Mouse (Mus musculus): ENCODE measurements around the gene Hspa1a. TPM values are rescaled to one million over a fixed set of nuclear protein-coding genes. Genes with fewer than 3 reads are reported as not detected.

Gene Hspa1a
- polyA plus RNA-seq (2012; rRNA removed), result 4.1 and 5.8 TPM in 2 replicates

DNA sequence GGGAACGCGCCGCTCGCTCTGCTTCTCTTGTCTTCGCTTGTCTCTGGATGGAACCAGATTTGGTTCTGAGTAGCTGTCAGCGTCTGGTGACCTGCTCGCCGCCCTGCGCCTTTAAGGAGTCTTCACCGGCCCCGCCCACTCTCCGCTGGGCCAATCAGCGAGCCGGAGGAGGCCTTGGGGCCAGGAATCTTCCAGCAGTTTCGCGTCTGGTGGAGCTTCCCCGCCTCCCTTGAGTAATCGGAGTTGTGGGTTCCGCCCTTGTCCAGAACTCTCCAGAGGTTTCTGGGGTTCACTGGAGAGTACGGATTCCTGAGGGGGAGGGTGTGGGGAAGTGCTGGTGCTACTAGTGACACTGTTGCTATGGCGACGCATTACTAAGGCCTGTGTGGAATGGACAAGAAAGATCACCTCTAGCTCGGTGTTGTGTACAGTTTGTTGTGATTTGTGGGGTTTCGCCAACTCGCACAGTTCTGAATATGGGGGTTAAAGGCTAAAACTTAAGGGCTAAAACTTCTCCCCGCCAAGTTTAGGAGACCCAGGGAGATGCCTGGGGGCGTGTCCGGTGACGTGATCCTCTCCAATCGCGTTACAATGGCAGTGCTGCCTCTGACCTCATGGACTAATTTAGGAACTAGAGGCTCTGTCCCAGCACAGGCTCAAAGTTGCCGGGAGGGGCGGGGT is at the start of gene Hspa1a, which contains the start of gene Hspa1l:
Hspa1a (minus strand) TSS at position 88 of the 681 bp plus-strand sequence.
Hspa1l (plus strand) TSS at position 635 of the 681 bp plus-strand sequence.

DNA sequence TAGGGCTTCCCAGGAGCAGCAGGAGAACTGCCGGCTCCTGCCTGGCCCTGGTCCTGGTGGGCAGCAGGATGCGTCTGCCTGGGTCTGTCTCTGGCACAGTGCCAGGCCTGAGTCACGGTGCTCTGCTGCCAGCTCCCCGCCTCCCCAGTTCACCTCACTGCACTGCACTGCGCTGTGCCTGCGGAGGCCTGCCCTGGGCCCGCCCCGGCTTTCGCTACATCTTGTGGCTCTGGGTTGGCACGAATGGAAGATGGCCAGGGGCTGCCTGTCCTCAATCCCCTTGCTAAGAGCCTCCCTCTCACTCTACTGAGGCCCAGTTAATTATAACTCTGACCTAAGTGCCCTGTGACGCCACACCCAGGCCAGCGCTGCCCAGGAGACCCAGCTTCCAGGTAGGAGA is 44.4 kb upstream of the Hspa1a start, which contains the start of gene Vwa7:
Vwa7 (plus strand) TSS at position 204 of the 400 bp plus-strand sequence.

DNA sequence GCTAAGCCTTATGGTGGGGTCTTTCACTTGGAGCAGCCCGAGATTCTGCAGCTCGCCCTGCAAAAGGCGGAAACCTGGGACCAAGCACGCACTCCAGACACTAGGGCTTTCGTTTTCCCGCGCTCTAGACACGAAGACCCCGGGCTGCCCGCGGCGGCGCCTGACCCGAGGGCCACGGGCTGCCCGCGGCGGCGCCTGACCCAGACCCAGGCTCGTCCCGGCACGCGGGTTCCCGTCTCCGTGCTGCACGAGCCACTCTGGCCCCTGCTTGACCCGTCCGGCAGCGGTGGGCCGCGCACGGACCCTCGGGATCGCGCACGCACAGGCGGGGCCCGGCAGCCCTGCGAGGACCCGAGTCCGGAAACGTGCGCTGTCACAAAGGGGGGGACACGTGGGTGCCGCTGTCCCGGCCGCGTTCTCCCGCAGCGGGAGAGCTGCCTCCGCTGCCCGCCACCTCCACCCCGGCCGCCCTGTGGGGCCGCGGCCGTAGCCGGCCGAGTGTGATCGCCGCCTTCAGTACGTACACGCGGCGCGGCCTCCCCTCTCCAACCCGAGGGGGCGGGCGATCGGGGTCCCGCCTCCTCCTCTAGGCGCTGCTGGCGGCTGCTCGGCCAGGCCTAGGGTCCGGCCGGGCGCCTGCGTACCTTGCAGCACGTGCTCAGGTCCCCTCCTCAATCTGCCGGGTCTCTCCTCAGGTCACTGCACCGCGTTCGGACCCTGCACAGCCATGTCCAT is 28.9 kb upstream of the Hspa1a start, which contains the start of gene Vars:
Vars (plus strand) TSS at position 271 of the 735 bp plus-strand sequence.

DNA sequence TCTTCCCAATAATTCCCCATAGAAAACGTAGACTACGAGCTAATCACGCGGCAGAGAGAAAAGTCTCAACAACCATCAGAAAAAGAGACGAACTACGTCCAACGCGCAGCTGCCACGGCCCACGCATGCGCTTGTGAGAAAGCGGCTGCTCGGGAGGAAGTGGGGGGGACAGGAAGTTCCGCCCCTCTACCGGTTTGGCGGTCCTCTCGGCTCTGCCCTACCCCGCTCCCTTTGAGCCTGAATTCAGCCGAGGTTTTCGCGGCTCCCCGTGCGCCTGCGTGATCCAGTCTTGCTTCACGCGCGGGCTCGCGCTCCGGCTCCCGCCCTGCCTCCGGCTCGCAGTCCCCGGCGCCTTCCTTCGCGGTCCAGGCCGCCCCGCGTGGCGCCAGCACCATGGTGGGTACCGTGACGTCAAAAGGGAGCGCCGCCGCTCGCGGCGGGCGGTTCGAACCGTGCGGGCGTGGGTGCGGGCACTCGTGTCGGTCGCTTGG is 9.8 kb upstream of the Hspa1a start, which contains the start of gene Lsm2:
Lsm2 (plus strand) TSS at position 173 of the 491 bp plus-strand sequence.

DNA sequence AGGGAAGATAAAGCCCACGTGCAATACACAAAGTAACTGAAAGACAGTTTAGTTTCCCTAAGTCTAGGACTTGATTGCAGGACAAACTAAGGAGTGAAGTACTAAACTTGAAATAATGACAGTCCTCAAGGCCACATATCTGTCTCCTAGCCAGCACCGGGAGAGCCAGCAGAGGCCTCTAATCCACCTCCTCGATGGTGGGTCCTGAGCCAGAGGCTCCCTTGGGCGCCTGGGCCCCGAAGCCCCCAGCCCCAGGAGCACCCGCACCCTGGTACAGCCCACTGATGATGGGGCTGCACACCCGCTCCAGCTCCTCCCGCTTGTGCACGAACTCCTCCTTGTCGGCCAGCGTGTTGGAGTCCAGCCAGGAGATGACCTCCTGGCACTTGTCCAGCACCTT is 2.1 kb downstream of the Hspa1a start, which contains the start of gene Gm20481:
Gm20481 (plus strand) TSS at position 91 of the 400 bp plus-strand sequence.

DNA sequence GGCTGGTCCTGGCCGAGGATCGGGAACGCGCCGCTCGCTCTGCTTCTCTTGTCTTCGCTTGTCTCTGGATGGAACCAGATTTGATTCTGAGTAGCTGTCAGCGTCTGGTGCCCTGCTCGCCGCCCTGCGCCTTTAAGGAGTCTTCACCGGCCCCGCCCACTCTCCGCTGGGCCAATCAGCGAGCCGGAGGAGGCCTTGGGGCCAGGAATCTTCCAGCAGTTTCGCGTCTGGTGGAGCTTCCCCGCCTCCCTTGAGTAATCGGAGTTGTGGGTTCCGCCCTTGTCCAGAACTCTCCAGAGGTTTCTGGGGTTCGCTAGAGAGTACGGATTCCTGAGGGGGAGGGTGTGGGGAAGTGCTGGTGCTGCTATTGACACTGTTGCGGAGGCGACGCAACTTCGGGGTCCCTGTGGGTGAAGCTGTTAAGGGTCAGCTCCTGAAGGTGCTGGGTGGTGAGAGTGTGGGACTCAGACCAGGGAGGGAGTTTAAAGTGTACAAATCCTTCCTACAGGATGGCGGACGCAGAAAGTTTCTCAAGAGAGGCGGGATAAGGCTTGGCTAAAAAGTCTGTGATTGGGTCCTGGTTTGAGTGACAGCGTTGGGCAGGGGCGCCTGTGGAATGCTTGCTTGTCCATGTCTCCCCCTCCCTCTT is 12.7 kb downstream of the Hspa1a start, which contains the start of gene Hspa1b:
Hspa1b (minus strand) TSS at position 109 of the 649 bp plus-strand sequence.

DNA sequence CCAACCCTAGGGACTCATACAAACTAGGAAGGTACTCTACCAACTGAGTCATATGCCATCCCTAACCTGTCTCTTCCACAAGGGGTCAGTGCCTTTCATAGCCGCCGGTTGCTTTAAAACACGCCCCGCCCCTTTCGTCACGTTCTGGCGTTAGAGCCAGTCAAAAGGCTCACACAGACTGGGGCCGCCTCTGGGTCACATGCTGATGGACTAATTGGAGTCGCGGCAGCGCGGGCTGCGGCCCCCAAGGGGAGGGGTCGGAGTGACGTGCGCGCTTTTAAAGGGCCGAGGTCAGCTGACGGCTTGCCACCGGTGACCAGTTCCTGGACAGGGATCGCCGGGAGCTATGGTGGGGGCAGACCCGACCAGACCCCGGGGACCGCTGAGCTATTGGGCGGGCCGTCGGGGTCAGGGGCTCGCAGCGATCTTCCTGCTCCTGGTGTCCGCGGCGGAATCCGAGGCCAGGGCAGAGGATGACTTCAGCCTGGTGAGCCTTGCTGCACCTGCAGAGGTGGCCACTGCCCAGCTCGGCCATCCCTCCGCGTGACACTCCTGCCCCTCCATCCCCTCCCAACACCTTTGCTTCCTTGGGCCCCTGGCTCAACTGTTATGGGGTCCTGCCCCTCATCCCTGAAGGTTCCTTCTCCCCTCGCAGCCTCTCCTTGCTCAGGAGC is 40.8 kb downstream of the Hspa1a start, which contains the start of gene Neu1:
Neu1 (plus strand) TSS at position 193 of the 674 bp plus-strand sequence.

Other genes with a start within 250 kb of the Hspa1a start
- gene C4b, start 228.3 kb downstream of the Hspa1a start, polyA plus RNA-seq (2012; rRNA removed), result 0.23 and 0.74 TPM in 2 replicates
- 0.04 TPM in 1 of 2 replicates, not detected in the other for gene Cyp21a1, start 167.6 kb downstream of the Hspa1a start, polyA plus RNA-seq (2012; rRNA removed)
- 68.6 and 70.2 TPM in 2 replicates for gene Stk19, start 135.2 kb downstream of the Hspa1a start, polyA plus RNA-seq (2012; rRNA removed)
- 84.5 and 86.1 TPM in 2 replicates for gene Dxo, start 135.1 kb downstream of the Hspa1a start, polyA plus RNA-seq (2012; rRNA removed)
- 102 and 104 TPM in 2 replicates for gene Skiv2l, start 121.9 kb downstream of the Hspa1a start, polyA plus RNA-seq (2012; rRNA removed)
- gene Nelfe, start 121.8 kb downstream of the Hspa1a start, polyA plus RNA-seq (2012; rRNA removed), result 74.4 and 75.2 TPM in 2 replicates
- gene Cfb, start 109.6 kb downstream of the Hspa1a start, polyA plus RNA-seq (2012; rRNA removed), result 1.2 and 2.4 TPM in 2 replicates
- gene Zbtb12, start 92.7 kb downstream of the Hspa1a start, polyA plus RNA-seq (2012; rRNA removed), result 112 and 124 TPM in 2 replicates
- not detected in 2 replicates for gene Gm20547, start 90.1 kb downstream of the Hspa1a start, polyA plus RNA-seq (2012; rRNA removed)
- gene C2, start 73.9 kb downstream of the Hspa1a start, polyA plus RNA-seq (2012; rRNA removed), result 2.2 and 3.4 TPM in 2 replicates
- gene Ehmt2, start 73.7 kb downstream of the Hspa1a start, polyA plus RNA-seq (2012; rRNA removed), result 310 and 337 TPM in 2 replicates
- 0.02 and 0.08 TPM in 2 replicates for gene Slc44a4, start 57.7 kb downstream of the Hspa1a start, polyA plus RNA-seq (2012; rRNA removed)
- gene Neu1, start 40.9 kb downstream of the Hspa1a start, polyA plus RNA-seq (2012; rRNA removed), result 24.0 and 24.4 TPM in 2 replicates
- 4.4 and 6.7 TPM in 2 replicates for gene Hspa1b, start 12.9 kb downstream of the Hspa1a start, polyA plus RNA-seq (2012; rRNA removed)
- not detected in 2 replicates for gene Gm20481, start 2.2 kb downstream of the Hspa1a start, polyA plus RNA-seq (2012; rRNA removed)
- gene Hspa1l, start 547 bp upstream of the Hspa1a start, polyA plus RNA-seq (2012; rRNA removed), result 0.29 and 0.31 TPM in 2 replicates
- gene Lsm2, start 9.7 kb upstream of the Hspa1a start, polyA plus RNA-seq (2012; rRNA removed), result 113 and 117 TPM in 2 replicates
- 96.9 and 103 TPM in 2 replicates for gene Vars, start 28.8 kb upstream of the Hspa1a start, polyA plus RNA-seq (2012; rRNA removed)
- gene Vwa7, start 44.4 kb upstream of the Hspa1a start, polyA plus RNA-seq (2012; rRNA removed), result 0.54 and 0.55 TPM in 2 replicates
- 6.1 TPM in 2 replicates for gene Sapcd1, start 55.9 kb upstream of the Hspa1a start, polyA plus RNA-seq (2012; rRNA removed)
- 4.1 and 6.2 TPM in 2 replicates for gene Msh5, start 74.6 kb upstream of the Hspa1a start, polyA plus RNA-seq (2012; rRNA removed)
- gene Clic1, start 77.8 kb upstream of the Hspa1a start, polyA plus RNA-seq (2012; rRNA removed), result 89.1 and 106 TPM in 2 replicates
- 371 and 426 TPM in 2 replicates for gene Ddah2, start 86.9 kb upstream of the Hspa1a start, polyA plus RNA-seq (2012; rRNA removed)
- gene Ly6g6c, start 93.2 kb upstream of the Hspa1a start, polyA plus RNA-seq (2012; rRNA removed), result 0.07 and 0.48 TPM in 2 replicates
- 0.22 and 0.23 TPM in 2 replicates for gene Mpig6b, start 94.0 kb upstream of the Hspa1a start, polyA plus RNA-seq (2012; rRNA removed)
- gene Ly6g6e, start 104.7 kb upstream of the Hspa1a start, polyA plus RNA-seq (2012; rRNA removed), result 3.0 and 7.1 TPM in 2 replicates
- gene Ly6g6d, start 105.9 kb upstream of the Hspa1a start, polyA plus RNA-seq (2012; rRNA removed), result 2.3 and 2.8 TPM in 2 replicates
- 0.10 and 0.16 TPM in 2 replicates for gene Ly6g6f, start 113.5 kb upstream of the Hspa1a start, polyA plus RNA-seq (2012; rRNA removed)
- gene Abhd16a, start 117.1 kb upstream of the Hspa1a start, polyA plus RNA-seq (2012; rRNA removed), result 93.6 and 106 TPM in 2 replicates
- gene Ly6g5c, start 136.1 kb upstream of the Hspa1a start, polyA plus RNA-seq (2012; rRNA removed), result not detected in 2 replicates
- gene Ly6g5b, start 143.3 kb upstream of the Hspa1a start, polyA plus RNA-seq (2012; rRNA removed), result 2.9 TPM in 2 replicates
- 22.2 and 25.0 TPM in 2 replicates for gene Gpank1, start 149.3 kb upstream of the Hspa1a start, polyA plus RNA-seq (2012; rRNA removed)
- 218 and 221 TPM in 2 replicates for gene Csnk2b, start 149.9 kb upstream of the Hspa1a start, polyA plus RNA-seq (2012; rRNA removed)
- gene D17H6S53E, start 154.2 kb upstream of the Hspa1a start, polyA plus RNA-seq (2012; rRNA removed), result 4.9 and 5.3 TPM in 2 replicates
- 1.1 and 1.2 TPM in 2 replicates for gene Apom, start 159.9 kb upstream of the Hspa1a start, polyA plus RNA-seq (2012; rRNA removed)
- 327 and 363 TPM in 2 replicates for gene Bag6, start 163.0 kb upstream of the Hspa1a start, polyA plus RNA-seq (2012; rRNA removed)
- 357 and 368 TPM in 2 replicates for gene Prrc2a, start 192.7 kb upstream of the Hspa1a start, polyA plus RNA-seq (2012; rRNA removed)
- gene Aif1, start 203.9 kb upstream of the Hspa1a start, polyA plus RNA-seq (2012; rRNA removed), result 3.3 and 4.7 TPM in 2 replicates
- gene Lst1, start 216.3 kb upstream of the Hspa1a start, polyA plus RNA-seq (2012; rRNA removed), result 12.8 and 13.3 TPM in 2 replicates
- 0.71 and 1.3 TPM in 2 replicates for gene Ltb, start 222.3 kb upstream of the Hspa1a start, polyA plus RNA-seq (2012; rRNA removed)
- gene Tnf, start 229.9 kb upstream of the Hspa1a start, polyA plus RNA-seq (2012; rRNA removed), result 0.34 and 0.66 TPM in 2 replicates
- 0.32 and 0.34 TPM in 2 replicates for gene Lta, start 233.2 kb upstream of the Hspa1a start, polyA plus RNA-seq (2012; rRNA removed)
- gene Gm16181, start 248.7 kb upstream of the Hspa1a start, polyA plus RNA-seq (2012; rRNA removed), result not detected in 2 replicates